Mouse (Mus musculus): ENCODE measurements around the gene 0610037L13Rik. TPM values are rescaled to one million over a fixed set of nuclear protein-coding genes. Genes with fewer than 3 reads are reported as not detected.

Gene 0610037L13Rik
- polyA plus RNA-seq, 1 experiment from 2014 or later, result 105 TPM

- Histone ChIP-seq H3K4me3 (peak within 1 kb of the TSS; percentile 81), H3K4me2 (replicated peaks) (peak within 1 kb of the TSS; percentile 81), H3K27me3 (replicated peaks) (no peaks in the 10 kb centered on the region), H3K36me3 (peaks cover 32% of the 10 kb centered on the region), H3K9ac (peak within 1 kb of the TSS; percentile 80), H3K4me1 (peaks cover 15% of the 10 kb centered on the region), H3K27ac (no peak within 1 kb of the TSS), H3K9me3 (no peaks in the 10 kb centered on the region)
- peak; percentile 96 for ATAC-seq (ENCODE audit: low FRiP score, low read depth)
- 3% methylated on average over 48 of the region's 48 CpGs for WGBS
These were observed 10.2 kb upstream of the 0610037L13Rik start, which contains the start of gene Magoh for GRCm38 (mm10) chr4:107879254-107880050. Gene Magoh (plus strand): TSS chr4:107879755.

- Histone ChIP-seq H3K27me3 (replicated peaks) (no peaks in the 10 kb centered on the region), H3K4me2 (replicated peaks) (no peak overlapping the region), H3K4me1 (peaks cover 15% of the 10 kb centered on the region), H3K9me3 (no peaks in the 10 kb centered on the region), H3K4me3 (no peak overlapping the region), H3K36me3 (peaks cover 50% of the 10 kb centered on the region), H3K27ac (no peak overlapping the region), H3K9ac (no peak overlapping the region)
- ATAC-seq (ENCODE audit: low FRiP score, low read depth), result no peak
- 95% methylated on average over 1 of the region's 1 CpGs for WGBS
These were observed 8.0 kb upstream of the 0610037L13Rik start for GRCm38 (mm10) chr4:107881631-107882030.

DNA sequence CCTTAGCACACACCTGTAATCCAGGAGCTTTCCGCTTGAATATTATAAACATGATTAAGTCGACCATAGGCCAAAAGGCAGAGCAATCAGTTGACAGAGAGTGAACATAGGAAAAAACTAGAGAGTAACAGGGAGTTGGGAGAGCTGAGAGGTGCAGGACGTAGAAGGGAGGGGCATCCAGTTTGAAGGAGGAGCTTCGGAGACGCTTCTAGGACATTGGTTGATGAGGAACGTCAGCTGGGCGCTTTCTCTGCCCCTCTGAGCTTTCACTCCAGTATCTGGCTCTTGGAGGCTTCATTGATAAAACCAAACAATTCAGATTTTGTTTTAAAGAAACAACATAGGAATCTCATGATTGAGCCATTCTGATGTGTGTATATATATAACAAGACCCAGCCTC lies 3.2 kb upstream of the 0610037L13Rik start:
- ATAC-seq (ENCODE audit: low FRiP score, low read depth), result no peak
- no peak overlapping the region for H3K4me3 ChIP-seq
- H3K27me3 ChIP-seq (replicated peaks), result no peaks in the 10 kb centered on the region
- WGBS, result 83% methylated on average over 7 of the region's 7 CpGs
- no peaks in the 10 kb centered on the region for H3K9me3 ChIP-seq
- H3K27ac ChIP-seq, result no peak overlapping the region
- no peak overlapping the region for H3K4me2 ChIP-seq (replicated peaks)
- peaks cover 10% of the 10 kb centered on the region for H3K4me1 ChIP-seq
- H3K36me3 ChIP-seq, result peaks cover 55% of the 10 kb centered on the region
- no peak overlapping the region for H3K9ac ChIP-seq

DNA sequence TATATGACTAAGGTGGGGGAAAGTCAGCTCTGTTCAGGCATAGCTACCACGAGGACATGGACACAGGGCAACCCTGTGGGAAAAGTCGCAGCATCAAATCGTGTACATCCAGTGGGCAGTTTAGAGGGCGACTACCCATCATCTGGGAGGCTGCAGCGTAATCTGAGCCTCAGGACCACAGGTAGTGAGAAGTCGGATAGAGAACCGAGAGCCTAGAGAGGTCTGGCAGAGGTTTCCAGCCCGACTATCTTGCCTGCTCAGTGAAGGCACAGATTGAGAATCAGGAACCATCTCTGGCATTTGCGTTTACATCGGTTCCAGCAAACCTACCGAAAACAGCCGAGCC lies 255 bp upstream of the 0610037L13Rik start:
- under 1% methylated on average over 12 of the region's 12 CpGs for WGBS
- H3K36me3 ChIP-seq, result peaks cover 44% of the 10 kb centered on the region
- H3K4me1 ChIP-seq, result peaks cover 10% of the 10 kb centered on the region
- peak; percentile 43 for ATAC-seq (ENCODE audit: low FRiP score, low read depth)
- peak overlapping the region; percentile 80 for H3K4me2 ChIP-seq (replicated peaks)
- H3K4me3 ChIP-seq, result peak overlapping the region; percentile 54
- H3K27me3 ChIP-seq (replicated peaks), result no peaks in the 10 kb centered on the region
- peak overlapping the region; percentile 2; the same call in 1 of the 2 replicates for H3K27ac ChIP-seq
- peak overlapping the region; percentile 62 for H3K9ac ChIP-seq
- no peaks in the 10 kb centered on the region for H3K9me3 ChIP-seq

DNA sequence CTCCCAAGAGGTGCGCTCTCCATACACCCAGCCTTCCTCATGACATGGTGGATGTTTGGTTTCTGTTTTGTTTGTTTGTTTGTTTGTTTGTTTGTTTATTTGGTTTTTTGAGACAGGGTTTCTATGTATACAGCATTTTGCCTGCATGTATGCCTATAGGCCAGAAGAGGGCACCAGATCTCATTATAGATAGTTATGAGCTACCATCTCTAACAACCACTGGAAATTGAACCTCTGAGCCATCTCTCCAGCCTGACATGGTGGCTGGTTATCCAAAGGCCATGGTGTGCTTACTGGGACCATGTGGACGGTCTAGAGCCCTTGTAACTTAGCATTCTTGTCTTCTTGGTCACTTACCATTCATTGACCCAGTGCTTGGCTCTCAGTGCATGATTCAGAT lies 3.0 kb downstream of the 0610037L13Rik start:
- Histone ChIP-seq H3K27ac (no peak overlapping the region), H3K36me3 (peaks cover 45% of the 10 kb centered on the region), H3K4me1 (peaks cover 10% of the 10 kb centered on the region), H3K4me3 (no peak overlapping the region), H3K4me2 (replicated peaks) (no peak overlapping the region), H3K9ac (no peak overlapping the region), H3K9me3 (no peaks in the 10 kb centered on the region), H3K27me3 (replicated peaks) (no peaks in the 10 kb centered on the region)
- no peak for ATAC-seq (ENCODE audit: low FRiP score, low read depth)
- 82% methylated on average over 2 of the region's 2 CpGs for WGBS

GRCm38 (mm10) chr4:107899211-107899927 lies 9.8 kb downstream of the 0610037L13Rik start:
- Histone ChIP-seq H3K9me3 (no peaks in the 10 kb centered on the region), H3K4me1 (no peaks in the 10 kb centered on the region), H3K27me3 (replicated peaks) (no peaks in the 10 kb centered on the region), H3K27ac (no peak overlapping the region), H3K4me2 (replicated peaks) (no peak overlapping the region), H3K4me3 (no peak overlapping the region), H3K36me3 (peaks cover 42% of the 10 kb centered on the region), H3K9ac (no peak overlapping the region)
- 77% methylated on average over 5 of the region's 5 CpGs for WGBS
- ATAC-seq (ENCODE audit: low FRiP score, low read depth), result no peak

- Histone ChIP-seq H3K9me3 (no peaks in the 10 kb centered on the region), H3K36me3 (peaks cover 40% of the 10 kb centered on the region), H3K4me2 (replicated peaks) (no peak overlapping the region), H3K9ac (no peak overlapping the region), H3K27me3 (replicated peaks) (no peaks in the 10 kb centered on the region), H3K4me1 (no peaks in the 10 kb centered on the region), H3K27ac (no peak overlapping the region), H3K4me3 (no peak overlapping the region)
- no peak for ATAC-seq (ENCODE audit: low FRiP score, low read depth)
- 96% methylated on average over 3 of the region's 3 CpGs for WGBS
These were observed 10.6 kb downstream of the 0610037L13Rik start for GRCm38 (mm10) chr4:107900206-107900605.

DNA sequence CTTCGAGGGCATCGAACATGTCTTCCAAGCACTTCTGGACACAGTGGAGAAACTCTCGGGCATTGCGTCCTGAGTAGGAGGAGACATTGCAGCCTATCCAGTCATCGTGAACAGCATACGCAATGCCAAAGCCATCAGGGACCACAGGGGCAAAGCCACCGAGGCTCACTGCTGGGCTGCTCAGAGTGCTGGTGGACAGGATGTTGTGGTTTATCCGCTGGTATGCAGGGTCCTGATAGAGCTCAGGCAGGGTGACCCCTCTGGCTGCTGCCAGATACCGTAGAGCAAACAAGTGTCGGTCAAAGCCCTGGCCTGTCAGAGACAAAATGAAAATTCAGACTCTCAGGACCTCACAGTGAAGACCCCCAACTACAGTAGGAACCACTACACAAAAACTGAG lies 14.6 kb downstream of the 0610037L13Rik start:
- Histone ChIP-seq H3K4me2 (replicated peaks) (no peak overlapping the region), H3K27me3 (replicated peaks) (no peaks in the 10 kb centered on the region), H3K9ac (no peak overlapping the region), H3K9me3 (no peaks in the 10 kb centered on the region), H3K27ac (no peak overlapping the region), H3K4me3 (no peak overlapping the region), H3K36me3 (peaks cover 32% of the 10 kb centered on the region), H3K4me1 (no peaks in the 10 kb centered on the region)
- ATAC-seq (ENCODE audit: low FRiP score, low read depth), result no peak
- 93% methylated on average over 10 of the region's 10 CpGs for WGBS

- Histone ChIP-seq H3K36me3 (peaks cover 32% of the 10 kb centered on the region), H3K9me3 (no peaks in the 10 kb centered on the region), H3K9ac (no peak overlapping the region), H3K27me3 (replicated peaks) (no peaks in the 10 kb centered on the region), H3K4me3 (no peak overlapping the region), H3K4me2 (replicated peaks) (no peak overlapping the region), H3K4me1 (no peaks in the 10 kb centered on the region), H3K27ac (no peak overlapping the region)
- no peak for ATAC-seq (ENCODE audit: low FRiP score, low read depth)
- WGBS, result 92% methylated on average over 9 of the region's 9 CpGs
These were observed 16.9 kb downstream of the 0610037L13Rik start for GRCm38 (mm10) chr4:107906561-107906960.

GRCm38 (mm10) chr4:107910020-107910419 lies 20.4 kb downstream of the 0610037L13Rik start:
- Histone ChIP-seq H3K9me3 (no peaks in the 10 kb centered on the region), H3K27me3 (replicated peaks) (no peaks in the 10 kb centered on the region), H3K4me3 (no peak overlapping the region), H3K4me2 (replicated peaks) (no peak overlapping the region), H3K4me1 (no peaks in the 10 kb centered on the region), H3K9ac (no peak overlapping the region), H3K27ac (no peak overlapping the region), H3K36me3 (peaks cover 39% of the 10 kb centered on the region)
- 94% methylated on average over 4 of the region's 4 CpGs for WGBS
- no peak for ATAC-seq (ENCODE audit: low FRiP score, low read depth)

- H3K4me3 ChIP-seq, result no peak overlapping the region
- H3K9me3 ChIP-seq, result no peaks in the 10 kb centered on the region
- no peaks in the 10 kb centered on the region for H3K36me3 ChIP-seq
- no peak overlapping the region for H3K27ac ChIP-seq
- no peak overlapping the region for H3K4me2 ChIP-seq (replicated peaks)
- WGBS, result 93% methylated on average over 2 of the region's 2 CpGs
- no peak for ATAC-seq (ENCODE audit: low FRiP score, low read depth)
- H3K9ac ChIP-seq, result no peak overlapping the region
- peaks cover 13% of the 10 kb centered on the region; the same call in 1 of the 2 replicates for H3K4me1 ChIP-seq
- H3K27me3 ChIP-seq (replicated peaks), result no peaks in the 10 kb centered on the region
These were observed 30.7 kb downstream of the 0610037L13Rik start for GRCm38 (mm10) chr4:107920336-107920735.

GRCm38 (mm10) chr4:107921152-107921695 lies 31.6 kb downstream of the 0610037L13Rik start:
- H3K4me1 ChIP-seq, result peaks cover 13% of the 10 kb centered on the region; the same call in 1 of the 2 replicates
- whole genome bisulfite sequencing, result 86% methylated on average over 8 of the region's 8 CpGs
- H3K9me3 ChIP-seq, result no peaks in the 10 kb centered on the region
- H3K36me3 ChIP-seq, result no peaks in the 10 kb centered on the region
- no peak overlapping the region for H3K4me2 ChIP-seq (replicated peaks)
- no peak for ATAC-seq (ENCODE audit: low FRiP score, low read depth)
- H3K27ac ChIP-seq, result no peak overlapping the region
- no peaks in the 10 kb centered on the region for H3K27me3 ChIP-seq (replicated peaks)
- H3K4me3 ChIP-seq, result no peak overlapping the region
- no peak overlapping the region for H3K9ac ChIP-seq
